Mouse (Mus musculus) liver, embryonic 14.5 days (tissue): ENCODE results near the gene Crkl. TPM values are rescaled to one million over a fixed set of nuclear protein-coding genes. Genes with fewer than 3 reads are reported as not detected.

Experiments
- ATAC-seq: fragments of 200-750 bp; cut with Nextera tagmentation; 2 replicates; pipeline ENCODE4 v1.8.0; 2017; ENCODE audit warnings: moderate number of reproducible peaks, mild to moderate bottlenecking, moderate library complexity; ENCODE audit not compliant: insufficient read depth
- DNase-seq, 3 experiments: peaks; one replicate each; pipeline ENCODE4 v3.0.0-alpha.2; 2012 to 2013; ENCODE audit warnings: low read depth in 3 of 3, low spot score in 3 of 3
- H3K27ac ChIP-seq: fragments of 300-500 bp; sonication (generic); 2 replicates; pipeline ENCODE4 v1.5.1; 2014; ENCODE audit warnings: moderate library complexity, mild to moderate bottlenecking, control low read depth, inconsistent platforms
- H3K27me3 ChIP-seq: fragments of 300-500 bp; sonication (generic); 2 replicates; pipeline ENCODE4 v1.6.1; 2014; ENCODE audit warnings: mild to moderate bottlenecking, low read length, moderate library complexity; ENCODE audit not compliant: control insufficient read depth, insufficient read depth
- H3K36me3 ChIP-seq: fragments of 300-500 bp; sonication (generic); replicated peaks from 2 replicates; pipeline ENCODE4 v1.6.1; 2014; ENCODE audit warnings: low read depth; ENCODE audit not compliant: control insufficient read depth, insufficient read depth
- H3K4me1 ChIP-seq, 2 experiments: fragments of 200-500 bp in 1 of 2; fragments of 300-500 bp in 1 of 2; sonication (generic) in 1 of 2; replicated peaks; 2 replicates each; pipeline ENCODE4 v1.6.1; 2012 to 2014; ENCODE audit warnings: antibody characterized with exemption in 1 of 2, inconsistent platforms in 1 of 2, low read length in 1 of 2; ENCODE audit not compliant: control insufficient read depth in 2 of 2, insufficient read depth in 2 of 2
- H3K4me2 ChIP-seq: fragments of 300-500 bp; sonication (generic); 2 replicates; pipeline ENCODE4 v1.6.1; 2014; ENCODE audit warnings: low read depth, mild to moderate bottlenecking, control low read depth, moderate library complexity
- H3K4me3 ChIP-seq, 2 experiments: fragments of 200-500 bp in 1 of 2; fragments of 300-500 bp in 1 of 2; sonication (generic) in 1 of 2; 2 replicates each; pipeline ENCODE4 v1.5.1; 2012 to 2014; ENCODE audit warnings: low read depth in 2 of 2, low read length in 2 of 2, mild to moderate bottlenecking in 2 of 2, control low read depth in 1 of 2, inconsistent platforms in 1 of 2, moderate library complexity in 1 of 2; ENCODE audit not compliant: insufficient read depth in 1 of 2
- H3K9ac ChIP-seq: fragments of 300-500 bp; sonication (generic); replicated peaks from 2 replicates; pipeline ENCODE4 v1.6.1; 2014; ENCODE audit warnings: mild to moderate bottlenecking, control low read depth, moderate library complexity
- H3K9me3 ChIP-seq: fragments of 300-500 bp; sonication (generic); 2 replicates; pipeline ENCODE4 v1.6.1; 2016; ENCODE audit warnings: low read length, mixed read lengths; ENCODE audit not compliant: control insufficient read depth
- CTCF ChIP-seq: IDR thresholded peaks from 2 replicates; pipeline ENCODE4 v1.5.1; 2016; ENCODE audit warnings: antibody characterized with exemption, low read depth, control low read depth
- EP300 ChIP-seq: IDR thresholded peaks from 2 replicates; pipeline ENCODE4 v1.6.1; 2016; ENCODE audit warnings: antibody characterized with exemption, low read depth
- WGBS: fragments of 180-500 bp; shearing (Covaris S2); extraction: QIAGEN DNeasy Blood & Tissue Kit; methylation state at CpG from one replicate; pipeline ENCODE4 v1.1.7; 2014; ENCODE audit not compliant: insufficient replicate concordance; 5-methylcytosine and 5-hydroxymethylcytosine counted together
- polyA plus RNA-seq, 2 experiments: library from polyadenylated mRNA; depleted of rRNA in 1 of 2; stranded (reverse) in 1 of 2; unstranded in 1 of 2; fragments of >200 nt; fragmentation: Nextera tagmentation in 1 of 2; extraction: Ambion mirVana in 1 of 2; gene quantifications; 2 replicates each; pipeline versions ENCODE4 v1.2.1 to v1.2.3; 2012 to 2014

Gene Crkl
- polyA plus RNA-seq (2012; rRNA removed) (6.8 and 8.0 TPM in 2 replicates), polyA plus RNA-seq (2014; fragmentation: Nextera tagmentation; extraction: Ambion mirVana) (18.8 and 25.0 TPM in 2 replicates)

DNA sequence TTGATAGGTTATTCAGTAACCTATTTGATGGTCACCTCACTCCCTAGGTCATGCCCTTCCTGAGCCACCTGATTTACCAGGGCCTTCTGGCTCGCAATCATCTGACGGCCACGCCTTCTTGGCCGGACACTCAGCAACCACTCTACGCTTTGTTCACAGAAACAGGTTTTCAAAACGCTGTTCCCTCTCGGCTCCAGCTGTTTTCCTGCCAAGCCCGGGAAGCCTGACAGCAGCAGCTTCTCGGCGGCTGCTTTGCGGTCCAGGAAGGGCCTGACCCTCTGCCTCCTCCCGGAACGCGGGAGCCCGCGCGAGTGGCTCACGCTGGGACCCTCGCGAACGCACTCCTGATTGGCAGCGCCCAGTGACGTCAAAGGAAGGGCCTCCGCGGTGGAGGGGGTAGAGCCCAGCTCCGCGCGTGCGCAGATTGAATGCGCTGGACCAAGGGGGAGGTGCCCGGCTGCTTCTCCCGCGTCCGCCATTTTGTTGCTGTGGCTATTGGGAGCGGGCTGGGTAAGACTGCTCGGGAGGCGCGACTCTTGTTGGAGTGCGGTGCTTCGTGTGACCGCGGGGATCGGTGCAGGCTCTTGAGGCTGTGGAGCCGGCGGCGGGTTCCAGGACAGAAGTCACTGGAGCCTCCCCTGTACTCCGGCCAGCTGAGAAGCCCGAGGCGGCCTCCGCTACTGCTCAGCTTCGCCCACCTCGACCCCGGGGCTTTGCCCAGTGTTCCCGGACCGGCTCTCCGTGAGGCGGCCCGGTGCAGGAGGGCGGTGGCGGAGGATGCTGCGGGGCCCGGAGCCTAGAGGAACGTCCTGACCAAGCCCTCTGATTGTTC lies at the start of gene Crkl:
TSS of gene Crkl (plus strand) at position 447 of the 832 bp plus-strand sequence.
- peak within 1 kb of the TSS; percentile 83 for H3K4me2 ChIP-seq
- peak within 1 kb of the TSS; percentile 73 for H3K27ac ChIP-seq
- TF ChIP-seq CTCF, result no peak
- no peak for TF ChIP-seq EP300
- H3K36me3 ChIP-seq, result peaks cover 8% of the 10 kb centered on the region
- no peaks in the 10 kb centered on the region for H3K9me3 ChIP-seq
- DNase-seq (peak; percentile 94 to 95 (median 94)), ATAC-seq (peak; percentile 92)
- no peaks in the 10 kb centered on the region for H3K27me3 ChIP-seq
- under 1% methylated on average over 60 of the region's 63 CpGs for WGBS
- H3K4me1 ChIP-seq, result peaks cover 13 to 15% of the 10 kb centered on the region in 2 experiments
- H3K9ac ChIP-seq, result peak within 1 kb of the TSS; percentile 93
- peak within 1 kb of the TSS; percentile 94 to 97 for H3K4me3 ChIP-seq

DNA sequence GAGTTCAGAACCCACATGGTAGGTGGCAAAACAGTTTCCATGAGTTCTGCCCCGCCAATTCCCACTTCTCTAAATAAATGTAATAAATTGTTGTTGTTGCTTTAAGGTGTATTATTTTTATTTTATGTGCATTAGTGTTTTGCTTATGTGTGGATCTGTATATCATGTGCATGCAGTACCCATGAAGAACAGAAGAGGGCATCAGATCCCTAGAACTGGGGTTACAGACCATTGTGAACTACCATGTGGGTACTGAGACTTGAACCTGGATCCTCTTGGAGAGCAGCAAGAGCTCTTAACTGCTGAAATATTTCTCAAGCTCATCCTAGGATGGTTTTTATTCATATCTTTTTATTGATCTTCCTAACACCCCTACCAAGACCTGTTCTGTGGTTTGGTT lies 48.9 kb upstream of the Crkl start:
- WGBS, result 36% methylated on average over 1 of the region's 1 CpGs
- ATAC-seq, result no peak

DNA sequence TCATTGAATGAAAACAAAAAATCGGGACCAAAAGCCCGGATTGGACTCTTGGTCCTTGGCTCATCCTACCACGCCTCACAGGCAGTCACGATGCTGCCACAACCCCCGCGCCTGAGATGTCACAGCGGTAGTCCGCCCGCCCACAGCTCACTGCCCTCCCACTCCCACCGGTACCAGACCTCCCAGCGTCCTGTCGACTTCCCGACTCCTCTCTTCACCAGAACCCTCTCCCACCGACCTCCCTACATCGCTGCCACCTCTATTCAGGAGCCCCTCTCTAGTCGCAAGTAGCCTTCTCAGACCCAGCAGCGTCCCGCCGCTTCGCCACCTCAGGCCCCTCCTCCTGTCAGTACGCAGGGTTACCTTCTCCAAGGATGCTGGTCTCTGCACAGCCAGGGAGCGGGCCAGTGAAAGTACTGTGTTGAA lies 46.5 kb upstream of the Crkl start:
- H3K9ac ChIP-seq, result peak overlapping the region; percentile 84
- no peaks in the 10 kb centered on the region for H3K27me3 ChIP-seq
- peak overlapping the region; percentile 95 for H3K4me2 ChIP-seq
- DNase-seq, result peak in 1 of 3 experiments; percentile 31
- peak; percentile 63 for ATAC-seq
- H3K9me3 ChIP-seq, result no peaks in the 10 kb centered on the region
- TF ChIP-seq EP300 (no peak), CTCF (no peak)
- peak overlapping the region; percentile 77 to 88 for H3K4me3 ChIP-seq
- peaks cover 13 to 27% of the 10 kb centered on the region in 2 experiments for H3K4me1 ChIP-seq
- peak overlapping the region; percentile 52 for H3K27ac ChIP-seq
- 0% methylated on average over 22 of the region's 22 CpGs for WGBS
- no peaks in the 10 kb centered on the region for H3K36me3 ChIP-seq

More for the DNA sequence above, 48.9 kb upstream of the Crkl start:
- DNase-seq, result peak in 2 of 3 experiments; percentile 33 to 40
- H3K4me3 ChIP-seq, result no peak overlapping the region
- peaks cover 13 to 18% of the 10 kb centered on the region in 2 experiments for H3K4me1 ChIP-seq
- H3K36me3 ChIP-seq, result no peaks in the 10 kb centered on the region
- TF ChIP-seq EP300 (no peak), CTCF (peak; percentile 76)
- H3K27ac ChIP-seq, result no peak overlapping the region
- H3K9me3 ChIP-seq, result no peaks in the 10 kb centered on the region
- H3K4me2 ChIP-seq, result no peak overlapping the region
- no peaks in the 10 kb centered on the region for H3K27me3 ChIP-seq
- H3K9ac ChIP-seq, result no peak overlapping the region

DNA sequence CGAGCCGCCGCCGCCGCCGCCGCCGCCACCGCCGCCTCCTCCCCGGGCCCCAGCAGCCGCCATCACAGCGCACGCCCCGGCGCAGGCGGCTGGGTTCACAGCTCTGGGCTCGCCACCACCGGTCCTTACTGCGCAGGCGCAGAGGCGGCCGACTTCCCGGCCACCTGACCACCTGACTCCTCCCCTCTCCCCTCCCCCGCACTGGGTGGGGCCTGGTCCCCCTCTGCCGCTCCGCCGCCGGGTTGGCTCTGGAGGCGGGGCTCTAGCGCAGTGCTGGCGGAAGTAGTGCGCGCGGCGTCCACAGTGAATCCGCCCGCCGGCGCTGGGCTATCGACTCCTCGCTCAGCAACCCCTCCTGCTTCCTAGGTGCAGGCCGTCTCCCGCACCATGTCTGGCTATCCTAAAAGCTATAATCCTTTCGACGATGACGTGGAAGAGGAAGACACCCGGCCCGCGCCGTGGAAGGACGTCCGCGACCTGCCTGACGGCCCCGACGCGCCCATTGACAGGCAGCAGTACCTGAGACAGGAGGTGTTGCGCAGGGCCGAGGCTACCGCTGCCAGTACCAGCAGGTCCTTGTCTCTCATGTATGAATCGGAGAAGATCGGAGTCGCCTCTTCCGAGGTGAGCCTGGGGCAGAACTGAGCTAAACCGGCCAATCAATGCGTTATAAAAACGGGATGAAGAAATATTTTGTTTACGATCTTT lies 45.9 kb upstream of the Crkl start, which contains the start of the genes Snap29 and Pi4ka:
TSS of gene Snap29 (plus strand) at position 251 of the 708 bp plus-strand sequence.
TSS of gene Pi4ka (minus strand) at position 579 of the 708 bp plus-strand sequence.
- H3K36me3 ChIP-seq, result no peaks in the 10 kb centered on the region
- peaks cover 13 to 30% of the 10 kb centered on the region in 2 experiments for H3K4me1 ChIP-seq
- peak within 1 kb of the TSS; percentile 77 to 98 for H3K4me3 ChIP-seq
- ATAC-seq (peak; percentile 96), DNase-seq (peak; percentile 96 to 97 (median 96))
- H3K27ac ChIP-seq, result peak within 1 kb of the TSS; percentile 74
- H3K4me2 ChIP-seq, result peak within 1 kb of the TSS; percentile 95
- H3K9ac ChIP-seq, result peak within 1 kb of the TSS; percentile 84
- under 1% methylated on average over 67 of the region's 69 CpGs for WGBS
- TF ChIP-seq EP300 (no peak), CTCF (peak; percentile 10; the same call in 1 of the 2 replicates)
- no peaks in the 10 kb centered on the region for H3K27me3 ChIP-seq
- no peaks in the 10 kb centered on the region for H3K9me3 ChIP-seq
